Mouse (Mus musculus) cerebellum, postnatal 4 days (tissue): ENCODE data around the gene Cd180.
"Not testable (repeated sequence)": the region's sequence is repeated elsewhere in the genome, so short reads cannot be mapped to it uniquely, and the experiment has no call there.

ENCODE experiments used
- DNase-seq, 2 experiments: peaks; one replicate each; pipeline ENCODE4 v3.0.0; 2022; ENCODE audit warnings: low spot score in 2 of 2, mixed read lengths in 1 of 2

Gene Cd180

GRCm38 (mm10) chr13:102677602-102678001 is 15.8 kb upstream of the Cd180 start:
- not testable (repeated sequence) for DNase-seq

GRCm38 (mm10) chr13:102678482-102678881 is 14.9 kb upstream of the Cd180 start:
- DNase-seq = peak; percentile 63 to 81

- peak in 1 of 2 experiments; percentile 6 for DNase-seq
These were observed 8.5 kb upstream of the Cd180 start for GRCm38 (mm10) chr13:102684890-102685289.

GRCm38 (mm10) chr13:102688121-102688520 is 5.2 kb upstream of the Cd180 start:
- DNase-seq = no peak

- DNase-seq = no peak
These were observed 3.9 kb upstream of the Cd180 start for GRCm38 (mm10) chr13:102689201-102690090.

DNA sequence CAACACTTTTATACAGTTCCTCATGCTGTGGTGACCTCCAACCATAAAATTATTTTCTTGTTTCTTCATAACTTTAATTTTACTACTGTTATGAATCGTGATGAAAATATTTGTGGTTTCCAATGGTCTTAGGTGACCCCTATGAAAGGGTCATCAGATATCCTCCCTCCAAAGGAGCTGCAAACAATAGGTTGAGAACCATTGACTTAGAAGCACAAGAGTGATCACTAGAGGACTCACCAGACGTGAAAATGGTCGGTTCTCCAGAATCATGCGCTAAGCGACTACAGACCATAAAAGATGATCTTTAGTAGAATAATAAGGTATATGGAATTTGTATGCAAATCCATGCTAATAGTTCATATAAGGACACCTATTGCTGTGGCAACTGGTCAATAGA is 3.2 kb upstream of the Cd180 start:
- no peak for DNase-seq

GRCm38 (mm10) chr13:102691408-102692150 is 1.8 kb upstream of the Cd180 start:
- no peak for DNase-seq

GRCm38 (mm10) chr13:102694154-102694553 is 796 bp downstream of the Cd180 start:
- DNase-seq = no peak

GRCm38 (mm10) chr13:102695121-102695905 is 2.0 kb downstream of the Cd180 start:
- no peak for DNase-seq

- no peak for DNase-seq
These were observed 5.0 kb downstream of the Cd180 start for GRCm38 (mm10) chr13:102698335-102698734.

DNA sequence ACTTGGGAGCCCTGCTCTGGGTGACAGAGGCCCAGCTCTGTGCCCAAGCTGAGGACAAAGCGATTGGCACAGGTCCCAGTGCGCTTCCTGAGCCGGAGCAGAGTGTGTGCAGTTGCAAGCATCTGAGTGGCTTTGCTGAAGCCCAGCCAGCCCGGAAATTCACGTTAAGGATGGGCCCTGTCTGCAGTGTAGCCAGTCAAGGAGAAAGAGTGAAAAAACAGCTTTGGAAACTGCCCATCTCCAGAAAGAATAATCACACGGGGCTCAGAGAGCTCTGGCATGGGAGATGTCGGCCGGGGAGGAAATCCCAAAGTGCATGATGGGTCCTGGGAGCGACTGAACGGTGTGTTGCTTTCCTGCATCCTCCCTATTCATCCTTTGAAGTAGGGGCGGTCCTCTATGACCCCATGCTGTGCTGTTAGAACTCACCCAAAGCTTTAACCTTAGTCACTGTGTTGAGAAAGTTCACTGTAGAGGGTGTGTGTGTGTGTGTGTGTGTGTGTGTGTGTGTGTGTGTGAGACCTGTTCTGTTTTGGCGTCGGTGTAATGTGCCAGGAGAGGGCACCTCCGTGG is 5.5 kb downstream of the Cd180 start:
- DNase-seq = peak; percentile 30 to 65

- no peak for DNase-seq
These were observed 6.8 kb downstream of the Cd180 start for GRCm38 (mm10) chr13:102700176-102700575.

- DNase-seq = no peak
These were observed 7.4 kb downstream of the Cd180 start for GRCm38 (mm10) chr13:102700744-102701143.

DNA sequence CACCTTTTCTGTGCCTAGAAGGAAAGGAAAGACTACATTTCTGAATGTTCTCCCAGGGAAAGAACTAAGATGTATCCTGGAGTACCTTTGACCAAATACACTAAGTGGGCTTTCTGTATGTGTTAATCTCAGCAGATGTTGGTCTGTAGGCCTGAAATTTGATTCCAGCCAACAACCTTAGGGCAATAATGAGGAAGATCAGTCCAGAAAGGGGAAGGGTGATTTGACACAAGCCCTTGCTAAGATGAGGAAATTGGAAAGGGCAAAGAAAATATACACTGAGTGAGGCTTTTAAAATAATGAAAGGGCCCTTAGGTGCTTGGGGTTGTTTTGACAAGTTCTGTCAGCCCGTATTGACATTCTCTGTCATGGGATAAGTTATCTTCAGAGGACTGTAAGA is 23.6 kb downstream of the Cd180 start:
- no peak for DNase-seq

DNA sequence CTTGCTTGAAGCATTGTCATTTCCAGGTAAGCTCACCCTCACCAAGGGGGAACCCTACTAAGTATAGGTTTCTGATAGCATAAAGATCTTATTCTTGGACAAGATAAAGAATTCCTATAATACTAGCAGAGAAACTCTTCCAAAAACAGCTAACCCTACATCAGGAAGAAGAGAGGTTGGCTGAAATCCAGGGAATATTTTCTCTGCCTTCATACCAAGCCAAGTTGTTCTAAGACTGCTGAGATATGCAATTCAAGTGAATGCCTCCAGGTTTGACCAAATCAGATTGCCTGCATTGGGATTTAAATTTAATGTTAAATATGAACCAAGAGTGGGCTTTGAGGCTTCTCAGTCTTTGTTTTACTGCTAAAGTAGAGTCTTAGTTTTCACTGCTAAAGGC is 32.1 kb downstream of the Cd180 start:
- no peak for DNase-seq

DNA sequence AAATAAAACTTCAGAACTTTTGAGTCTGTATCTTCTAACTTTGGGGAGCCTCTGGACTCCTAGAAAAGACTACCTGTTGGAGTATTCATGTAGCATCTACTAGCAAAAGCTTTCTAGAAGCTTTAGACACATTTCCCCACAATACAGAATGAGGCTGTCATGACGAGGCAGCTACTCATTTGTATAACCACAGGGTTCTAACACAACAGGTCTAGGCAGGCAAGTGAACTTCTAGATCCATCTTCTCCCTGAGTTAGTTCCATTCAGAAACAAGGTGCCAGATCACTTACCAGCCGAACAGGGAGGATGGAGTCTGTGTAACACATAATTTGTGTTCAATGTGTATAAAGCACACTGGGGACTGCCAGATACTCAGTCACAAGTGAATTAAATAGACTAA is 32.5 kb downstream of the Cd180 start:
- DNase-seq = no peak

GRCm38 (mm10) chr13:102726876-102727275 is 33.5 kb downstream of the Cd180 start:
- DNase-seq = no peak

DNA sequence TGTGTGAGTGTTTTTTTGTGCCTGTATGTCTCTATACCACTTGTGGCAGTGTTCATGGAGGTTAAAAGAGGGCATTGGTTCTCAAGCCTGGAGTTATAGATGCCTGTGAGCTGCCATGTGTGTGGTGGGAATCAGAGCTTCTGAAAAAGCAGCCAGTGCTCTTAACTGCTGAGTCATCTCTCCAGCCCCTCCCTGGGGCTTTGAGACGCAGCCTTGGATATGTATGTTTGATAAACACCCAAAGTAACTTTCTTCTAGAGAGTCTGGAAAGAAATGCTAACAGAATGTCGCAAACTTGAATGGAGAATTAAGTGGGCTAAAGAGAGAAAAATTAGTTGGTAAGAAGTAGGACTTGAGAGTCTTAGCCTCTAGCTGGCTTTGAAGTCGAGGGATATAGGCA is 34.7 kb downstream of the Cd180 start:
- no peak for DNase-seq

DNA sequence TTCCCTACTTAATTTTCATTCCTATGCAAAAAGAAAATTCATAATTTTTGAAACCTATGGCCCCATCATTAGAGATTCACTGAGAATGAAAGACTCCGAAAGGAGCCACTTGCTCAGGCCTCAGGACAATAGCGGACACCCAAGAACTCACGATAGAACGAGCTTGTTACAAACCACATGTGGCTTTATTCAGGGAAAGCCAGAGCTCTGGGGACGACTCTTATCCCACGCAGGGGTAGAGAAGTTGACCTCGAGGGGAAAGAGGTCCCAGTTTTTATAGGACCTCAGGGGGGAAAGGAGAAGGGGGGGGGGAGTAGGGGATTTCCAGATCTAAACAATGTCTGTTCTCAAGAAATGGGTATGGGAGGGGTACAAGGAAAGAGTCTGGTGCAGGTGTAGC is 35.6 kb downstream of the Cd180 start:
- DNase-seq = not testable (repeated sequence)

DNA sequence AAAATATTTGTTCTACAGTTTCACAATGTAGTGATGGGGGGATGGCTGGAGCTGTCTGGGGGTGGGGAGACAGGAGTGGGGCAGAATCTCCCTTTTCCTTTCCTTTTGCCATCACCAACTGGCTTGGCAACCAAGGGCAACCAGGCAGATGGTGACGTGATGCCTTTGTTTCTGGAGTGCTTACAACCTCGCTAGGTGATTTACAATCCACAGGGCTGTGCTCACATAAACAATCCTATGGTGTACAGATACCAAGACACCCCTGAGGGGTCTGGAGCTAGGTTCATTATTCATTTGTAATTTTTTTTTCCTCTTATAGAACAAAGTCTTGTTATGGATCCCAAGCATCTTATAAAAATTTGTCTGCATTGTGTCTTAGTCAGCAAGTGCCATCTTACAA is 39.7 kb downstream of the Cd180 start:
- DNase-seq = no peak

- no peak for DNase-seq
These were observed 44.5 kb downstream of the Cd180 start for GRCm38 (mm10) chr13:102737811-102738210.
